Comparison of ENCODE assay signal across 8 mouse cellular contexts in the genomic region with DNA sequence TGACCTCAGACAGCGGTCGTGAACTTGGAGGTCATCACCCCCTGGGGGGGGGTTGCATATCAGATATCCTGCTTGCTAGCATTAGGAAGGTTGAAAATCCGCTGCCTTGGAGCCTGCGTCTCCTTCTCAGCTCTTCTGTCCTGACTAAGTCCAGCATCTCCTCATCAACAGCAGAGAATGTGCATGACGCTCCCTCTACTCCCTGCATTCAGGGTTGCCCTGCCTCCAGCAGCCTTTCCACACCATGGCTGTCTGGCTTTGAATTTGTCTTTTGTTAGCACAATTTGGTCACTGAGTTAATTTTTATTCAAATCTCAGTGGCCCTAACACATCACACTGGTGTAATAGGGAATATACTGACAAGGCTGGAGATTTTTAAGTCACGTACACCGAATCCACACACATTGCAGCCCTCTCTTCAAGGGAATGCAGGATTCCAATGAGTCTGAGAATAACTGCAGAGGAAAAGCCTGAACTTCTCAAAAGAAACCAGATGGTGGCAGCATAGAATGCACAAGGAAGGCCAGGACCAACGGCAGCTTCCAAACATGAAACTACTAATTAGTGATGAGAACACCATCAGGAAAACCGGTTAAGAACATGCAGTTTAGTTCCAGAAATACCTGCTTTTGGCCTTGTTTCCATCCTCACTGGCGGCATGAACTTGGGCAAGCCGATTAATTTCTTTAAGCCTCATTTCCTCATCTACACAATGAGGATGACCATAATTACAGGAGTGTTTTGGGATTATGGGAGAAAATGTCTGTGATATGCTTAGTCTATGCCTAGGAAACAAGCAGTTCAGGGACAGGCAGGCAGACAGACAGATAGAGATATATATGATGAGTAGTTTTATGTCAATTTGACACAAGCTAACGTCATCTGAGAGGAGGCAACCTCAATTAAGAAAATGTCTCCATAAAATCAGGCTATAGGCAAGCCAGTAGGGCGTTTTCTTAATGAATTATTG.
DNase-seq lines count a peak whose midpoint lies in the region.

No protein-coding gene starts in this region.

- intact Hi-C loops in heart, postnatal 36 days (cut with DNase I), result loop anchor here (1.0 to 10.0 kb wide), 2 partner anchors 318 to 664 kb away; no protein-coding TSS in a partner anchor

- peak; percentile 5 to 6 for DNase-seq in urinary bladder, postnatal 36 days (ENCODE audit: low spot score in 2 of 2)
- no peak for DNase-seq in urinary bladder, adult 18-20 months (ENCODE audit: low spot score in 2 of 2)
- DNase-seq in embryo, embryonic 10 days (ENCODE audit: low spot score), result peak; percentile 68
- DNase-seq in heart, postnatal 36 days, result peak; percentile 19 to 30
- DNase-seq in layer of hippocampus, adult 9-10 months (ENCODE audit: low spot score), result peak; percentile 74
- peak; percentile 31 for DNase-seq in lung, postnatal 25 days (ENCODE audit: low spot score)
- peak; percentile 35 to 54 for DNase-seq in right cerebral cortex, postnatal 36 days (ENCODE audit: low spot score in 2 of 2)
- no peak for DNase-seq in gastrocnemius, postnatal 25 days

Comparison
In these comparisons a context has a peak if more than half of its experiments do, and no peak if none do; other contexts are left out.
1. DNase-seq: peak in urinary bladder, postnatal 36 days (2 of 2), embryo, embryonic 10 days (single experiment), heart, postnatal 36 days (2 of 2), layer of hippocampus, adult 9-10 months (single experiment), lung, postnatal 25 days (single experiment) and right cerebral cortex, postnatal 36 days (2 of 2); none in urinary bladder, adult 18-20 months (0 of 2) and gastrocnemius, postnatal 25 days (single experiment).